Mouse (Mus musculus) limb, embryonic 13.5 days (tissue): ENCODE data around the gene Phf12. TPM values are rescaled to one million over a fixed set of nuclear protein-coding genes. Genes with fewer than 3 reads are reported as not detected.

Experiments
- ATAC-seq: fragments of 200-750 bp; cut with Nextera tagmentation; 2 replicates; pipeline ENCODE4 v1.8.0; 2017; ENCODE audit warnings: low read depth, moderate number of reproducible peaks, moderate TSS enrichment; ENCODE audit not compliant: low FRiP score
- H3K27ac ChIP-seq: fragments of 300-500 bp; sonication (generic); 2 replicates; pipeline ENCODE4 v1.5.1; 2015; ENCODE audit warnings: inconsistent platforms, mild to moderate bottlenecking, moderate library complexity
- H3K27me3 ChIP-seq: fragments of 300-500 bp; sonication (generic); 2 replicates; pipeline ENCODE4 v1.6.1; 2015; ENCODE audit warnings: mild to moderate bottlenecking, inconsistent platforms
- H3K36me3 ChIP-seq: fragments of 300-500 bp; sonication (generic); 2 replicates; pipeline ENCODE4 v1.6.1; 2015; ENCODE audit warnings: inconsistent platforms, mild to moderate bottlenecking, moderate library complexity
- H3K4me1 ChIP-seq: fragments of 300-500 bp; sonication (generic); 2 replicates; pipeline ENCODE4 v1.6.1; 2015; ENCODE audit warnings: inconsistent platforms
- H3K4me2 ChIP-seq: fragments of 300-500 bp; sonication (generic); replicated peaks from 2 replicates; pipeline ENCODE4 v1.6.1; 2015; ENCODE audit warnings: inconsistent platforms, mild to moderate bottlenecking, moderate library complexity
- H3K4me3 ChIP-seq: fragments of 300-500 bp; sonication (generic); 2 replicates; pipeline ENCODE4 v1.5.1; 2015; ENCODE audit warnings: moderate library complexity, mild to moderate bottlenecking, inconsistent platforms
- H3K9ac ChIP-seq: fragments of 300-500 bp; sonication (generic); 2 replicates; pipeline ENCODE4 v1.6.1; 2015; ENCODE audit warnings: mild to moderate bottlenecking, inconsistent platforms
- H3K9me3 ChIP-seq: fragments of 300-500 bp; sonication (generic); 2 replicates; pipeline ENCODE4 v1.6.1; 2016; ENCODE audit warnings: inconsistent platforms
- WGBS: fragments of 180-500 bp; shearing (Covaris S2); methylation state at CpG from one replicate; pipeline ENCODE4 v1.1.7; 2015; 5-methylcytosine and 5-hydroxymethylcytosine counted together
- polyA plus RNA-seq: library from polyadenylated mRNA; unstranded; fragments of >200 nt; fragmentation: Nextera tagmentation; extraction: Ambion mirVana; gene quantifications from 2 replicates; pipeline ENCODE4 v1.2.1, GENCODE M21; 2015

Gene Phf12
- polyA plus RNA-seq, 1 experiment from 2014 or later = 21.5 TPM

DNA sequence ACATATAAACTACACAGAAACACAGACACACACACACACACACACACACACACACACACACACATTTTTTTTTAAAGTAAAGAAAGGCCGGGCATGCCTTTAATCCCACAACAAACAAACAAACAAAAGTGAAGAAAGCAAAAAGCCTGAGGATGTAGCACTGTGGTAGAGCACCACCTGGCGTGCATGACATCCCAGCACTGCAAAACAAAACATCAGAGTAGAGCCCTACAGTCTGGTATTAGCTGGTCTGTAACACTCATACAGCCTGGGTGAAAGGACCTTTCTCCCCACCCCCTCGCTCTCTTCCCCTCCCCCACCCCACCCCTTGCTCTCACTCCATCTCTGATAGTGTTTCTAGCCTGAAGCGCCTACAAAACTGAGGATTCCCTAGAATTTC, 6.7 kb upstream of the Phf12 start:
- Histone ChIP-seq H3K9me3 (no peaks in the 10 kb centered on the region), H3K36me3 (no peaks in the 10 kb centered on the region), H3K4me2 (no peak overlapping the region), H3K4me3 (no peak overlapping the region), H3K9ac (no peak overlapping the region), H3K4me1 (no peaks in the 10 kb centered on the region), H3K27ac (no peak overlapping the region), H3K27me3 (peaks cover 74% of the 10 kb centered on the region)
- 38% methylated on average over 4 of the region's 4 CpGs for WGBS
- no peak for ATAC-seq

GRCm38 (mm10) chr11:77978161-77978560, 4.4 kb upstream of the Phf12 start:
- no peak for ATAC-seq
- 84% methylated on average over 6 of the region's 6 CpGs for WGBS
- peaks cover 57% of the 10 kb centered on the region for H3K27me3 ChIP-seq
- H3K4me1 ChIP-seq = peaks cover 3% of the 10 kb centered on the region; the same call in 1 of the 2 replicates
- H3K36me3 ChIP-seq = no peaks in the 10 kb centered on the region
- H3K27ac ChIP-seq = no peak overlapping the region
- no peak overlapping the region for H3K4me3 ChIP-seq
- no peak overlapping the region for H3K4me2 ChIP-seq
- H3K9ac ChIP-seq = no peak overlapping the region
- no peaks in the 10 kb centered on the region for H3K9me3 ChIP-seq

- H3K27me3 ChIP-seq = peaks cover 45% of the 10 kb centered on the region
- no peak overlapping the region for H3K9ac ChIP-seq
- no peak overlapping the region for H3K4me2 ChIP-seq
- no peak for ATAC-seq
- WGBS = 80% methylated on average over 8 of the region's 8 CpGs
- peaks cover 3% of the 10 kb centered on the region; the same call in 1 of the 2 replicates for H3K4me1 ChIP-seq
- no peaks in the 10 kb centered on the region for H3K9me3 ChIP-seq
- H3K27ac ChIP-seq = no peak overlapping the region
- no peak overlapping the region for H3K4me3 ChIP-seq
- no peaks in the 10 kb centered on the region for H3K36me3 ChIP-seq
Observed at GRCm38 (mm10) chr11:77979221-77979809, 3.2 kb upstream of the Phf12 start.

- Histone ChIP-seq H3K27ac (no peak overlapping the region), H3K4me3 (no peak overlapping the region), H3K9ac (no peak overlapping the region), H3K9me3 (no peaks in the 10 kb centered on the region), H3K4me1 (peaks cover 11% of the 10 kb centered on the region), H3K27me3 (peaks cover 33% of the 10 kb centered on the region), H3K4me2 (peak overlapping the region; percentile 89; the same call in 1 of the 2 replicates), H3K36me3 (no peaks in the 10 kb centered on the region)
- no peak for ATAC-seq
- WGBS = 32% methylated on average over 11 of the region's 11 CpGs
Observed at GRCm38 (mm10) chr11:77980281-77981204, 2.0 kb upstream of the Phf12 start.

DNA sequence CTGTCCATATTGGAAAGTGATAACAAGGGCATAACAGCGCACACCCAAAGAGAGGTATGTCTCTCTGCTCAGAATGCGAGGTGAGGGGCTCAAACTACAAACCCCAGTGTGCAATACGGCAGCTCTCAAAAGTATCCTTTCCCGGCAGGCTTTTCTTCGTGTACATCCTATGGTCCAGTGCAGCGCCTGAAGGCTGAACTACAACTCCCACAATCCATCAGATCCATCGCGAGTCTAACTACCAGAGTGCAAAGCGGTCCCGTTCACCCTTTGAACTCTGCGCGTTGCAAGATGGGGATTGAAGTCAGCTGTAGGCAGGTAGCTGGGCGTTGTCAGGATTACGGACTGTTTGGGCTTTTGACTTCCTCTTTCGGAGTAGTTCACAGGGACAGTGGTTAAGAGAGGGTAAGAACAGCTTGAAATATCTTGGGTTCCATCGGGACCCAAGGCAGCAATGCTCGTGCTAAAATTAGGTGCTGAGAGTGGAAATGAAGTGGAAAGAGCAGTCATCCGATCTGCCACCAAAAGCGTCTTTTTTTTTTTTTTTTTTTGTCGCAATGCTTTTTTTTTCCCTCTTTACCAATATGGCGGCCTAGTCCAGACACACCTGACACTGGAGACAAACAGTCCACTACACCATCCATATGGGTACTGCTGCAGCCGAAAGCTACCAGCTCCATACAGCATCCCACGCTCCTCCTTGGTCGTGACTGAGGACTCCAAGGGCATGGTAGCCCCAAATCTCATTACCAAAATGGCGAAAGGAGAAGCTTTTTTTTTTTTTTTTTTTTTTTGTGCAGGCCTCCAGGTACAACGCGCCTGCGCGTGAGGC, 729 bp upstream of the Phf12 start:
- Histone ChIP-seq H3K4me2 (peak overlapping the region; percentile 89), H3K27ac (peak overlapping the region; percentile 93), H3K36me3 (peaks cover 6% of the 10 kb centered on the region), H3K9me3 (no peaks in the 10 kb centered on the region), H3K9ac (peak overlapping the region; percentile 48), H3K27me3 (peaks cover 20% of the 10 kb centered on the region), H3K4me3 (peak overlapping the region; percentile 100), H3K4me1 (peaks cover 16% of the 10 kb centered on the region)
- ATAC-seq = peak; percentile 91
- WGBS = under 1% methylated on average over 29 of the region's 29 CpGs

GRCm38 (mm10) chr11:77983191-77983936, 810 bp downstream of the Phf12 start:
- ATAC-seq = no peak
- no peaks in the 10 kb centered on the region for H3K9me3 ChIP-seq
- H3K4me1 ChIP-seq = peaks cover 16% of the 10 kb centered on the region
- WGBS = 0% methylated on average over 30 of the region's 32 CpGs
- H3K4me3 ChIP-seq = peak overlapping the region; percentile 100
- H3K4me2 ChIP-seq = peak overlapping the region; percentile 89
- H3K27me3 ChIP-seq = peaks cover 4% of the 10 kb centered on the region; the same call in 1 of the 2 replicates
- peak overlapping the region; percentile 98 for H3K9ac ChIP-seq
- peak overlapping the region; percentile 94 for H3K27ac ChIP-seq
- H3K36me3 ChIP-seq = peaks cover 21% of the 10 kb centered on the region

- ATAC-seq = no peak
- Histone ChIP-seq H3K27ac (peak overlapping the region; percentile 94), H3K4me1 (peaks cover 16% of the 10 kb centered on the region), H3K9ac (peak overlapping the region; percentile 98), H3K27me3 (peaks cover 2% of the 10 kb centered on the region; the same call in 1 of the 2 replicates), H3K4me3 (peak overlapping the region; percentile 100), H3K4me2 (peak overlapping the region; percentile 89), H3K9me3 (no peaks in the 10 kb centered on the region), H3K36me3 (peaks cover 29% of the 10 kb centered on the region)
- under 1% methylated on average over 63 of the region's 63 CpGs for WGBS
Observed at GRCm38 (mm10) chr11:77983937-77984835, 1.6 kb downstream of the Phf12 start.

DNA sequence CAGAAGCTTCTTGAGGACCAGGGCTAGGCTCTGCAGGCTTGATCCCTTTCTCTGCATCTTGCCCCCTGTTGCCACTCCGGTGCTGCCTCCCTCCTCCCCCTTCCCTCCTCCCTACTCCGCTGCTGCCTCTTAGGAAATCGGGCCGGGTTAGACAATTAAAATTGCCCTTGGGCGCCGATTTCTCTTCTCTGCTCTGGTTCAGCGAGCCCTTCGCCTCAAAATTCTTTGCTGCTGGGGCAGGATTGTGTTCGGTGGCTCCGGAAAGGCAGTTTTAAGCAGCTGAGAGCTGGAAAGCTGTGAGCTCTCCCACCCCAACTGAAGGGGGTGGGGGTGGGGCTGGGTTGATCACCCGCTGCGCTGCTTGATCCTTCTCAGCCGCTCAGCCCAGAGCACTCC, 2.3 kb downstream of the Phf12 start:
- Histone ChIP-seq H3K4me3 (peak overlapping the region; percentile 100), H3K27me3 (no peaks in the 10 kb centered on the region), H3K9ac (peak overlapping the region; percentile 98), H3K36me3 (peaks cover 34% of the 10 kb centered on the region), H3K9me3 (no peaks in the 10 kb centered on the region), H3K27ac (peak overlapping the region; percentile 94), H3K4me1 (peaks cover 16% of the 10 kb centered on the region), H3K4me2 (peak overlapping the region; percentile 89)
- 0% methylated on average over 13 of the region's 13 CpGs for WGBS
- no peak for ATAC-seq

GRCm38 (mm10) chr11:77985541-77986065, 3.0 kb downstream of the Phf12 start:
- Histone ChIP-seq H3K4me1 (peaks cover 16% of the 10 kb centered on the region), H3K9me3 (no peaks in the 10 kb centered on the region), H3K9ac (peak overlapping the region; percentile 98), H3K36me3 (peaks cover 37% of the 10 kb centered on the region), H3K4me2 (peak overlapping the region; percentile 89), H3K4me3 (peak overlapping the region; percentile 100), H3K27me3 (no peaks in the 10 kb centered on the region), H3K27ac (peak overlapping the region; percentile 94; the same call in 1 of the 2 replicates)
- no peak for ATAC-seq
- 87% methylated on average over 3 of the region's 3 CpGs for WGBS

DNA sequence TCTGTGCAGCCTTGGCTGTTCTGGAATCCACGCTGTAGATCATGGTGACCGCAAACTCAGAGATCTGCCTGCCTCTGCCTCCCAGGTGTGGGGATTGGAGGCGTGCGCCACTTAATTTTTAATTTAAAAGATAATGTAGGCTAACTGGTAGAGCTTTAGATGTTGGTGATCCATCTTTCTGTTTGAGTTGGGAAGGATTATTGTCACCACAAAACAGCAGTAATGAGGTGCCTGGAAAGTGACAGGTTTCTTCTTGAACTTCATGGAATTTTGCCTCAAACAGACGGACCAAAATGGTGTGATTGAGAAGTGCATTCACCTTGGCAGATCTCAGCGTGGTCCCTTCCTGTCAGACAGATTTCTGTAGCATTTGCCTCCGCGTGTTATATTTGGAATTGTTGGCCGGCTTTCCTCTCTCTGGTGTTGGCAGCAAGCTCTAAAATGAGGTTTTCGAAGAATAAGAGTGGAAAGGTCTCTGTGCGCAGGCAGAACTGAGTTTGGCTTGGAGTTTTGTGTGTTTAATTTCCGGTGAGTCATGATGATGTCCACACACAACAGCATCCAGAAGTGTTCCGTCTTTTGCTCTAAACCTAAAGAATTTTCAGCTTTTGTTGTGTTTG, 6.6 kb downstream of the Phf12 start:
- no peak overlapping the region for H3K9ac ChIP-seq
- no peak overlapping the region for H3K4me3 ChIP-seq
- WGBS = 91% methylated on average over 13 of the region's 13 CpGs
- no peak overlapping the region for H3K4me2 ChIP-seq
- no peak for ATAC-seq
- H3K9me3 ChIP-seq = no peaks in the 10 kb centered on the region
- H3K27ac ChIP-seq = no peak overlapping the region
- peaks cover 50% of the 10 kb centered on the region for H3K36me3 ChIP-seq
- peaks cover 13% of the 10 kb centered on the region for H3K4me1 ChIP-seq
- no peaks in the 10 kb centered on the region for H3K27me3 ChIP-seq
